Comparison of ENCODE assay signal across 26 mouse cellular contexts in genomic region chr6:129223611-129224010, GRCm38 (mm10). TPM values are rescaled to one million over a fixed set of nuclear protein-coding genes. Genes with fewer than 3 reads are reported as not detected.
A peak's percentile ranks its signal among the peaks of the same experiment; 100 is the strongest.
DNase-seq lines count a peak whose midpoint lies in the region; ATAC-seq and TF ChIP-seq lines count a peak whose summit lies in the region.
"Had no signal": no experiment of that assay in that cellular context is flagged by ENCODE, and none has a peak within 500 bp of the region (broad histone marks: within the 10 kb centered on the region; RNA-seq: fewer than 3 reads in every experiment).

No protein-coding gene starts in this region.

- no peaks in the 10 kb centered on the region for H3K9me3 ChIP-seq in liver, embryonic 13.5 days (replicated peaks)
- H3K9me3 ChIP-seq: megakaryocyte, embryonic 14.5 days; midbrain, embryonic 13.5 days had no signal

- no peaks in the 10 kb centered on the region for H3K27me3 ChIP-seq in heart, adult 2 months (ENCODE audit: control insufficient read depth, insufficient read depth, low read length)
- no peaks in the 10 kb centered on the region for H3K27me3 ChIP-seq in thymus, adult 2 months (ENCODE audit: control insufficient read depth, insufficient read depth, low read length)
- H3K27me3 ChIP-seq in liver, embryonic 13.5 days: no peaks in the 10 kb centered on the region
- H3K27me3 ChIP-seq: megakaryocyte, embryonic 14.5 days; midbrain, embryonic 13.5 days; Patski had no signal

- DNase-seq in heart, adult 2 months: no peak
- no peak for DNase-seq in heart, postnatal 4 days
- DNase-seq in thymus, adult 2 months: no peak
- DNase-seq in thymus, postnatal 10 days (ENCODE audit: low spot score in 2 of 2): no peak
- no peak for DNase-seq in liver, embryonic 13.5 days
- no peak for DNase-seq in adrenal gland, postnatal 4 days (ENCODE audit: low spot score in 2 of 2)
- no peak for DNase-seq in thymus, adult 18-20 months
- DNase-seq: cerebellum, adult 18-20 months; cerebellum, postnatal 14 days; kidney, adult 2 months; right cerebral cortex, postnatal 14 days; spleen, adult 18-20 months; thymus, postnatal 14 days had no signal

- no peak overlapping the region for H3K4me2 ChIP-seq in liver, embryonic 13.5 days
- H3K4me2 ChIP-seq: hindbrain, embryonic 14.5 days; midbrain, embryonic 13.5 days had no signal

- no peak for TF ChIP-seq EP300 in heart, adult 2 months (IDR thresholded peaks at IDR 0.05; ENCODE audit: insufficient read depth, low read depth, low read length)

- 40% methylated on average over 2 of the region's 2 CpGs for WGBS in heart, adult 2 months
- WGBS in thymus, adult 2 months: 94% methylated on average over 2 of the region's 2 CpGs
- WGBS in liver, embryonic 13.5 days (ENCODE audit: insufficient replicate concordance): 14% methylated on average over 2 of the region's 2 CpGs

- no peak for TF ChIP-seq POLR2A in heart, adult 2 months (IDR thresholded peaks at IDR 0.05; ENCODE audit: insufficient read depth, low read depth, low read length)
- no peak for TF ChIP-seq POLR2A in thymus, adult 2 months (IDR thresholded peaks at IDR 0.05; ENCODE audit: control insufficient read depth, extremely low read depth, insufficient read depth, low read length, poor library complexity)

- H3K9ac ChIP-seq in heart, adult 2 months (ENCODE audit: low read depth, low read length): no peak overlapping the region
- no peak overlapping the region for H3K9ac ChIP-seq in liver, embryonic 13.5 days
- H3K9ac ChIP-seq: hindbrain, embryonic 14.5 days; midbrain, embryonic 13.5 days had no signal

- no peak overlapping the region for H3K4me3 ChIP-seq in heart, adult 2 months
- no peak overlapping the region for H3K4me3 ChIP-seq in thymus, adult 2 months (ENCODE audit: control insufficient read depth, insufficient read depth, low read length)
- no peak overlapping the region for H3K4me3 ChIP-seq in liver, embryonic 13.5 days (replicated peaks)
- H3K4me3 ChIP-seq: left cerebral cortex, adult 2 months; megakaryocyte, embryonic 14.5 days; midbrain, embryonic 13.5 days had no signal

- no peak for TF ChIP-seq CTCF in heart, adult 2 months (IDR thresholded peaks at IDR 0.05)
- TF ChIP-seq CTCF in thymus, adult 2 months (IDR thresholded peaks at IDR 0.05; ENCODE audit: borderline replicate concordance, control insufficient read depth, extremely low read depth, insufficient read depth, low read length, poor library complexity): no peak

- ATAC-seq in liver, embryonic 13.5 days (ENCODE audit: low read depth): peak; percentile 55
- ATAC-seq: CD4-positive, CD25-positive, alpha-beta regulatory T cell, adult 4 months; midbrain, embryonic 13.5 days; Patski had no signal

- H3K27ac ChIP-seq in heart, adult 2 months: peak overlapping the region; percentile 55
- H3K27ac ChIP-seq in thymus, adult 2 months (ENCODE audit: control insufficient read depth, insufficient read depth, low read length): peak overlapping the region; percentile 2; the same call in 1 of the 2 replicates
- H3K27ac ChIP-seq in liver, embryonic 13.5 days: peak overlapping the region; percentile 8; the same call in 1 of the 2 replicates
- H3K27ac ChIP-seq: hindbrain, embryonic 14.5 days; kidney, postnatal 0 days; left cerebral cortex, adult 2 months; midbrain, embryonic 13.5 days had no signal

- intact Hi-C loops in heart, adult 2 months (cut with DNase I): no loop called here

- H3K79me2 ChIP-seq in heart, adult 2 months (replicated peaks; ENCODE audit: control insufficient read depth, insufficient read depth, low read length): no peaks in the 10 kb centered on the region

- H3K4me1 ChIP-seq in heart, adult 2 months (ENCODE audit: control insufficient read depth, insufficient read depth, low read length): peaks cover 18% of the 10 kb centered on the region
- H3K4me1 ChIP-seq in thymus, adult 2 months (replicated peaks; ENCODE audit: control insufficient read depth, insufficient read depth, low read length): peaks cover 8% of the 10 kb centered on the region
- H3K4me1 ChIP-seq in liver, embryonic 13.5 days (replicated peaks): peaks cover 38% of the 10 kb centered on the region
- H3K4me1 ChIP-seq: midbrain, embryonic 13.5 days had no signal

- peaks cover 17% of the 10 kb centered on the region for H3K36me3 ChIP-seq in heart, adult 2 months (ENCODE audit: control insufficient read depth, insufficient read depth, low read length)
- H3K36me3 ChIP-seq in thymus, adult 2 months (ENCODE audit: control insufficient read depth, insufficient read depth, low read length): no peaks in the 10 kb centered on the region
- H3K36me3 ChIP-seq in liver, embryonic 13.5 days: no peaks in the 10 kb centered on the region
- H3K36me3 ChIP-seq: midbrain, embryonic 13.5 days had no signal

RNA-seq across cellular contexts. Expression of gene Clec2d, which starts 43.2 kb away (rescaled TPM):
- 10 to 100 TPM; 28.7 to 40.7 TPM for total RNA-seq in heart, adult 2 months (2021)
- 32.4 and 47.0 TPM in 2 replicates for polyA plus RNA-seq in heart, adult 2 months (2012; rRNA removed)
- 10 to 100 TPM; 14.5 to 19.7 TPM for total RNA-seq in heart, postnatal 4 days (2021)
- 43.1 and 91.5 TPM in 2 replicates for polyA plus RNA-seq in thymus, adult 2 months (2012; rRNA removed)
- polyA plus RNA-seq in liver, embryonic 13.5 days (2015; fragmentation: Nextera tagmentation; extraction: Ambion mirVana): 0.13 and 0.15 TPM in 2 replicates
- 10 to 100 TPM; 34.7 to 49.1 TPM for total RNA-seq in adrenal gland, postnatal 4 days (2021)
- polyA plus RNA-seq: embryonic facial prominence, embryonic 11.5 days; forebrain, embryonic 11.5 days; neural tube, embryonic 11.5 days had no signal

RNA-seq across cellular contexts. Expression of gene Cd69, which starts 51.6 kb away (rescaled TPM):
- total RNA-seq in heart, adult 2 months (2021): under 1 TPM; 0.26 to 0.48 TPM
- 0.20 and 0.49 TPM in 2 replicates for polyA plus RNA-seq in heart, adult 2 months (2012; rRNA removed)
- total RNA-seq in heart, postnatal 4 days (2021): not detected
- polyA plus RNA-seq in thymus, adult 2 months (2012; rRNA removed): 18.0 and 22.0 TPM in 2 replicates
- polyA plus RNA-seq in liver, embryonic 13.5 days (2015; fragmentation: Nextera tagmentation; extraction: Ambion mirVana): 0.91 and 1.2 TPM in 2 replicates
- under 1 TPM in 1 of 2 experiments, not detected in 1; 0.34 TPM for total RNA-seq in adrenal gland, postnatal 4 days (2021)
- total RNA-seq: gastrocnemius, adult 8-10 months; layer of hippocampus, postnatal 10 days; left cerebral cortex, adult 2 months; left cerebral cortex, postnatal 36 days had no signal
- polyA plus RNA-seq: forebrain, embryonic 11.5 days; hindbrain, embryonic 14.5 days; kidney, postnatal 0 days; midbrain, embryonic 13.5 days; neural tube, embryonic 11.5 days; Patski had no signal

Comparison
In these comparisons a context has a peak if more than half of its experiments do, and no peak if none do; other contexts are left out.
1. H3K27ac ChIP-seq: peak in every context shown above with its lines; median percentile 55 in heart, adult 2 months; 8 in liver, embryonic 13.5 days; 2 in thymus, adult 2 months.